Mouse (Mus musculus): ENCODE data around the gene Gmpr. TPM values are rescaled to one million over a fixed set of nuclear protein-coding genes. Genes with fewer than 3 reads are reported as not detected.

Gene Gmpr
- total RNA-seq, 2 experiments from 2014 or later, result 163 to 170 TPM

DNA sequence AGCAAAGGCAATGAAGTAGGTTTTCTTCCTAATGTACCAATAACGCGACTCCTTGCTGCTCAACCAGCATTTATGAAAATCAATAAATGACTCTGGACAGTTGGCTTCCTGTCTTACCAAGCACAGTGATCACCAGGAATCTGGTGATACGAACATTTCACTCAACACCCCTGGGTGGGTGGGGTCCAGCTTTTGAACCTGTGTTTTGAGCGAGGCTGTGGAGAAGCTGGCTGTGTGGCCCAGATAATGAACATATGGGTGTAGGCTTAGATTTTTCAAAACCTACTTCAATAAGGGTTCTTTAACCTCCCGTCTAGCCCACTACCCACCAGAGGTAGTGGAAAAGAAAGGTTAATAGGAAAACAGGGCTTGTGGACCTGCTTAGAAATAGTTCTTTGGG is 4.5 kb upstream of the Gmpr start:
- no peak for DNase-seq

DNA sequence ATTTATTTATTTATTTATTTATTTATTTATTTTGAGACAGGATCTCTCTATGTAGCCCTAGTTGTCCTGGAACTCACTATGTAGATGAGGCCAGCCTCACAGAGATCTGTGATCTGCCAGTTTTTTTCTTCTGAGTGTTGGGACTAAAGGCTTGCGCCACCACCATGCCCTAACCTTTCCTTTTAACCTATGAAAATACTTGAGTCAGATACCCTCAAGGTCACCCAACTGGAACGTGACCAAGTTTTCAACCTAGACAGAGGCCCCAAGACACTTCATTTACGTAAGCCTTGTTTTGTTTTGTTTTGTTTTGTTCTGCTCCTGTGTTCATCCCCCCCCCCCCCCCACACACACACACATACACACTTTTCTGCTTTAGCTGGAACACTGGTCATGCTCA is 1.7 kb upstream of the Gmpr start:
- DNase-seq, result no peak

DNA sequence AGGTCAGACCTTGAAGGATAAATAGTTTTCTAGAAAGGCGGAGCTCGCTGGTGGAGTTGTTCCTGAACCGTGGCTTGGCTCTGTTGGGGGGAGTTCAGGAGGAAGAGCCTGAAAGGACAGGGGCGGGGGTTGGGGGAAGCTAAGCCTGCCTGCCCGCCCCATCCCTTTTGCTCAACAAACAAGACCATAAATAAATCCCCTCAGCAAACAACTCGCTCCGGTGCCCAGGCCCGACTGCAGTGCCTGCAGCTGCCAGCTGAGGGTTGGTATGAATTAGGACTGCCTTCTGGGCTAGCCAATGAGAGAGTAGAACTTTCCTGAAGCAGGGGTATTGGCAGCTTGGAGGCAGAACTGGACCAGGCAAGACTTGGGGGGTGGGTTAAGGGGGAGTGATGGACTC is 1.3 kb downstream of the Gmpr start:
- DNase-seq, result peak; percentile 62

DNA sequence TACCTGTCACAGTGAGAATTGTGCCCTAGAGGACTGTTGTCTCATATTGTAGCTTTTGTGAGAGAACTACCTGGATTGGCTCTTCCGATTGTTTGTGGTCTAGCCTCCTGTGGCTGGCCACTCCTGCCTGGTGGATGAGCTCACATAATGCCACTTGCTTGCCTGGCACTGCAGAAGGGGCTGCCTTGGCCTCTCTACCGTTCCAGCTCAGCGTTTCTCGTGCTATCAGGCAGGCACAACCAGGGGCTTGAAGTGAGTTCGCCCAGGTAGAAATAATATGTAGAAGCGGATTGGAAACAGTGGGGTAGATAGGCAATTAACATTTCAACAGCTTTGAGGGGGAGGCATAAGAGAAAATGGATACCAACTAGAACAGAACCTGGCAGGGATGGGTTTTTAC is 2.1 kb downstream of the Gmpr start:
- DNase-seq, result no peak

DNA sequence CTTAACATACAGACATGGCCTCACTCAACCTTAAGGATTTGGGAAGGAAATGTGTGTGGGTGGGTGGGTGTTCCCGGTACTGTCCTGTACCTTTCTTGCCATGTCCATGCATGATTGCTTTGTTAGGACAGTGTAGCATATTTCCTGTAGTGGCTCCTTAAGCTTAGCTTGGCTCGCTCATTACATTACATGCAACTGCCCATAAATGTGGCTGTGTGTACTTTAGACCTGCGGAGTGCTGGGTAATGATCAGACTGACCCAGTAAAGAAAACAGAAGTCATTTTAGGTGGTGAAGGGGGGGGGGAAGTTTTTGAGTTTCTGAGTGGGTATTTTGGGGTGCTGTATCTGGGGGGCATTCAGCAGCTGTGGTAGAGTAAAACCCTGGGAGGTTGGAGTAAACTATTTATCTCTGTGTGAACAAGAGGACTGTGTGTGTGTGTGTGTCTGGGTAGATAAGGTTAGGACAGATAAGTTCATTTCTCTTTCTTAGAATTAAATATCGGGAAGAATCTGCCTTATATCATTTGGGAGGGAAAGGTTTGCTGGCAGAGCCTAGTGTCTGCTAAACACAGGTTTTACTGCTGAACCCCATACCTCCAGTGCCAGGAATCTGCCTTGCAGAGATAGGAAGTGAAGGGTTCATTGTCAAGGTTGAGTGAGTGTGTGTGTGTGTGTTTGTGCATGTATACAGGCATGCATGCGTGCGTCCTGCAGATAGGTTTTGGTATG is 4.6 kb downstream of the Gmpr start:
- no peak for DNase-seq

DNA sequence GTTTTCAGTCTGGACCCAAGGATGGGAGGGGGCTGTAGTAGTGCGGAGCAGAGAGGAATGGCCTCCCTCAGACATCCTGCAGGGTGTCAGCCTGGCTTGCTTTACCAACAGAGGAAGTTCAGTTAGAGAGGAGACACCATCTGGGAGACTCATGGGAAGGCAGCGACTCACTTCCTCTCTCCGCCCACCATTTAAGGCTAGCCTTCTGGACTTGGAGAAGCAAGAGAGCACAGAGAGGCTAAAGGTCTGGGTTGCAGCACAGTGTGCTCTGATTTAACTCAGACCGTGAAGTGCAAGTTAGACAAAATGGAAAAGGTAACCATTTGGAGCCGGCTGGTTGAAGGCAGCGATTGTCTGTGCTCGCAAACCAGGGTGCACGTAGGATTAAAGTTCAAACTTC is 5.3 kb downstream of the Gmpr start:
- DNase-seq, result no peak

DNA sequence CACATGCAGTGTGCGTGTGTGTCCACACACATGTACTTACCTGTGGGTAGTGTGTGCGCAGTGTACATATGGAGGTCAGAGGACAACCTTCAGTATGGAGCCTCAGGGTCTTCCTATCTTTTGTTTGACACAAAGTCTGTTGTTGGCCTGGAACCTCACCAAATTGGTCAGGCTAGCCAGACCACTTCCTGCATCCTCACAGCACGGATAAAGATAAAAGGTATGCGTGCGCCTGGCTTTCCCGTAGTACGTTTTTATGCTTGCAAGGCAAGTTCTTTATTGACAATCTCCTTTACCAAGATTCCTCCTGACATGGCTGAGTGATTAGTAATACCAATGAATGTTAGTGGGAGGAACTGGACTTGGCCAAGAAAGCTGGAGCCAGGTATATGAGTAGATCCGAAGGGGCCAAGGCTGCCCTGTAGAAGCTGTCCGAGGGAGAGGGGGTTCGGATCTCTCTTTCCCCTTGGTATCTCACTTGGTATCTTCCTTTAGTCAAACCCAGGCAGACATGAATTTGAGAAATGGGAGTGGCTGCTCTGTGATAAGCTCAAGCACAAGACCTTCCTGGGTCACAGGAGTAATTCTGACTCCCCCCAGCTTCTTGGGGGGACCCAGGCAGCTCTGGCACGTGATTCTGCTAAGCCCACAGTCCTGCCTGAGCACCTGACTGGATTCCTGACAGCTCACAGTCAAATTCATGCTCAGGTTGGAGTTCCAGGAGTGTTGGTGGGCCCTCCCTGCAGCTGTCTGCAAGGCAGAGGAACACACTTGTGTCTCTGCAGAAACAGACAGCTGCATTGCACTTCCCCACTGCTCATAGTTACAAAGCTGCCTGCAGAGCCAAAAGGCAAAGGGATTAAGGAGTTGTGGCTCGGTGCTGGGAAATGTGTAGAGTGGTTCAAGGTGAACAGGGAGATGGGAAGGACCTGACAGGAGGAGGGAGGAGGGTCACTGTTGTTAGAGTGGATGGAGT is 6.1 kb downstream of the Gmpr start:
- DNase-seq, result no peak

DNA sequence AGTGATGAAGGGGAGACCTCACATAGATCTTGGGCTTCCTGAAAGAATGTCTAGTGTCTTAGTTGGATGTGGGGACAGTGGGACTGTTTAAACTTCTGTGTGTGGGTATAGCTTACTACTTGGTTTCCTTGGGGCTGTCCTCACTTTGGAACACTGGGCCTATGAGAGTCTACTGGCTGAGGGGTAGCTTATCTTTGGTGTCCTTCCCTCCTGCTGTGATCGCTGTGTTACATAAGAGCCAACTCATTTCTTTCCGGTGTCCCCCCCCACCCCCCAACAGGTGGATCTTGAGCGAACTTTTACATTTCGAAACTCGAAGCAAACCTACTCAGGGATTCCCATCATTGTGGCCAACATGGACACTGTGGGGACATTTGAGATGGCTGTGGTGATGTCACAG is 6.9 kb downstream of the Gmpr start:
- no peak for DNase-seq

DNA sequence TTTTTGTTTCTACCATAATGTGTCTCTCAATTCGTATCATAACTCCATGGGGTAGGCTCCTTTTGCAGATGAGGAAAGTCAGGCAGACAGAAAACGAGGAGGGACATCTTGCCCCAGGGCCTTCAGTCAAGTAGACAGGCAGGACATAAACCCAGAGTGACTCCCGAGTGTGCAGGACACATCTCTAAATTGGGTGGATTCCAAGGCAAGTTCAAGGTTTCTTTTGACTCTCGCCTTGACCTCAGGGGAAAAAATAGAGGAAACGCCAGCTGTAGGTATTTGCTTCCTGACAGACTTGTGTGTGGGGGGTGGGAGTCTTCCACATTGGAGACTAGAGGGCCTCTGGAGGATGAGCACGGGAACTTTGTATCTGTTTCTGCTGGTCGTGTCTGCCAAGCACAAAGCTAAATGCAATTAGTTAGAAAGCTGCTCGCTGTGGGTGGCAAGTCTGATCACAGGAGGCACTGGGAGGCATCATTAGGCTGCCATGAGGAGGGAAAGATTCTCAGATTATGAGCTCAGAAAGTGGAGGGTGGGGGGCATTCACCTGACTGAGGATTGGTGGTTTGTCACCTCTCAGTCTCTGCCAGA is 7.7 kb downstream of the Gmpr start:
- no peak for DNase-seq

DNA sequence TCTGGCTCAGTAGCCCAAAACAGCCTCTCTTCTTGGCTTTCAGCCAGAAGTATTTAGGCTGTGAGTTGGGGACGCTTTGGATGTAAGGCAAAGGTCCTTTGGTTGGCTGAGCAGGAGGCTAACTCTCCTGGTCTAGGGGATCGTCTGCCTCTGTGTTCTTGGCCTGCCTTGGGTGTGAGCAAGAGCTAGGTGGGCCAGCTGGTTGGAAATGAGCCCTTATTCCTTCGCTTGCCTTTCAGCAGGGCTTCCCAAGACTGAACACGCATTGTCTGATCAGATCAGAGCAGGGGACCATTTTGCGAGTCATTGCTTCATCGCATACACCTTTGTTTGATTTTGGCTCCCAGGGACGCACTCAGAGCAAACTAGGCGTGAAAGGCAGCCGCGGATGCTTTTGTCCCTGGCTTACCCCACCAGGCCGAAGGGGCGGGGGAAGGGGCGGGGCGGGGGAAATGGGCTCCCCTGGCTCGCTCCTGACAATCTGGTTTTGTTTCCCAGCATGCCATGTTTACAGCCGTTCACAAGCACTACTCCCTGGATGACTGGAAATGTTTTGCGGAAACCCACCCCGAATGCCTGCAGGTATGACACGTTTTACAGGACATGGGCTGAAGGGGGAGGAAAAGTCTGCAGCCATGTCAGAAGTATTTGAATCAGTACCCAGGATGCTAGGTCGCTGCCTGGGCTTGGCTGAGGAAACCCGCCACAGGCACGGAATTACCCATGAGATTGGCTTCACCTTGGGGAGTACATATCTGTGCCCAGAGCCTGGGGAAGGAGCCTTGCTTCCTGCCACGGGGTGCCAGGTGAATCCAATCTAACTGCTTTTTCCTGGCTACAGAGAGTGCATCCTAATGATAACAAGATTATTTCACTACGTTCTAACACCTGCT is 9.5 kb downstream of the Gmpr start:
- no peak for DNase-seq

DNA sequence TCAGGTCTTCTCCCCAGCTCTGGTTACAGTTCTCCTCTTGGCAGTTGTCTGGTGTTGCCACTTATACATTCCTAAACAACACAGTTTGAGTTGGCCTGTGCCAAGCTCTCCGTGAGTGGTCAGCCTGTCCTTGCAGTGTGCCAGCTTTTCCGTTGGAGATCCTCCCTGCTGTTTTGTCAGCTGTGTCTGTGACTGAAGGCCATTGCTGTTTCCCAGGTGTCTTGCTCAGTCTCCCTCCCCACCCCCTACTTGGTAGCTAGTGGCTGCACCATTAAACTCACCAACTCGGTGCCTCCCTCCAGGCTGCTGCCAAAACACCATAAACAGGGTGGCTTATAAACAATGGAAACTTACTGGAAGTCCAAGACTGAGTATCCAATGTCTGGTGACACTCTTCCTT is 17.1 kb downstream of the Gmpr start:
- no peak for DNase-seq

DNA sequence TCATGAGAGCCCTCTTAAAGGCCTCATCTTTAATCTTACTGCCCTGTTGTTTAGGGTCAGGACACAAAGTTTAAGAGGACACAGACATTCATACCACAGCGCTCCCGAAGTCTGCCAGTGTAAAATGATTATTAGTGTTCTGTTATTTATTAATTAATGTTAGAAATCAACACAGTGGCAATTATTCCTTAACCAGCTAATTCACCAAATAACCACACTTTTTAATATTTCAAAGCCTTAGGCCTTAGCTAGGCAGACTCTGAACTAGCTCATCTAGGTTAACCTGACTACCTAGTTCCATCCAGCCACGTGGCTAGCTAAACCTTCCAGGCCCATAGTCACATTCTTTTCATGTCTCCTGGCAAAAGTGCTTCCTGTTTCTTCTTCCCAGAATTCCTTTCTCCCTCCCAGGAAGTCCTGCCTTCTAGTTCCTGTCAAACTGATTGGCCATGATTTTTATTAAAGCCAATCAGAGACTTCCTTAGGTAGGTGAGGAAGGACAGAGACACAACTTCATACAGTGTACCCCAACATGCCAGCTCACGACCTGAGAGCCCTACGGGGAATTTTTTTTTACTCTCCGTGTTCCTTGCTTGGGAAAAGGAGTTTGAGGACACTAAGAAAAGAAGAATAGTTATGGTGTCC is 17.7 kb downstream of the Gmpr start:
- DNase-seq, result no peak

DNA sequence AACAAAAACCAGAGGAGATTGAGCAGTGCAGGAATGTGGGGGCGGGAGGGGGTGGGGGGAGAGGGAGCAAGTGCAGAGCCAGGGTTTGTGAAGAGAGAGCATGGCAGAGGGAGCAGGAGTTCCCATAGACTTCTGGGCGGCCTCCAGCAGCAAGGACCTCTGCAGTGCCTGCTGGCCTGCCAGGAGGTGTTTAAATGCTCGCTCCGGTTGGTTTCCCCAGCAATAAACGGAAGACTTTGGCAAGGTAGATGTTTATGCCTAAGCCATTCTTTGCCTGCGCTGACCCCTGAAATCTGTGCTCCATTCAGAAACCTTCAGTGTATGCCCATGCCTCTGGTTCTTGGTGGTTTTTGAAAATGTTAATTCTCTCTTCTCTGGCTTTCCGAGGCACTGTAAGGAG is 19.0 kb downstream of the Gmpr start:
- no peak for DNase-seq

DNA sequence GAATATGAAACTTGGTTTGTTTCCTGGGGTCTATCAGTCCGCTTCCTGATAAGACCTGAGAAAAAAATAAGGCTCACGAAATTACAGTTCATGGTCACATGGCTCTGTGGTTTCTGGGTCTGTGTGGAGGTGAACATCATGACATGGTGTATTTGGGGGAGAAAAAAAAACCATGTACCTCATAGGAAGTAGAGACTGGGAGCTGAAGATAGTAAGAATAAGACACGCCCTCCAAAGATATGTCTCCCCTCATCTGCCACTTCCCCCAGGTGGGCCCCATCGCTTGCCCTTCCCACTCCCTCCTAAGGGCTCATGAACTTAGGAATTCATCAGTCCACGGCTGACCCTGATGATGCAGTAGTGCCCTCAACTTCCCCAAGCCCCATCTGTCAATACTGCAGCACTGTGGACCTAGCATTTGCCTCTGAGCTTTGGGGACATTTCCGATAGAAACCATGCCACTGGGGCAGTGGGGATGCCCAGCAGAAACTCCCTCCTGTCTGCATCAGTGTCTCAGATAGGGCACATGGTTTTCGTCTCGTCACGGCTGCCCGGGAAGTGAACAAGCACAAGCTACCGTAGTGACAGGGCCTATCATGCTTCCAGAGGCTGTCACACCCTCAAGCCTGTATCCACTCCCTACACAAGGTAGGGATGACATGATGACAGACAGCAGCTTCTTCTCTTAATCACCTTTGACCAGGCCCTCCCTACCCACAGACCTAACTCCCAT is 20.2 kb downstream of the Gmpr start:
- no peak for DNase-seq

DNA sequence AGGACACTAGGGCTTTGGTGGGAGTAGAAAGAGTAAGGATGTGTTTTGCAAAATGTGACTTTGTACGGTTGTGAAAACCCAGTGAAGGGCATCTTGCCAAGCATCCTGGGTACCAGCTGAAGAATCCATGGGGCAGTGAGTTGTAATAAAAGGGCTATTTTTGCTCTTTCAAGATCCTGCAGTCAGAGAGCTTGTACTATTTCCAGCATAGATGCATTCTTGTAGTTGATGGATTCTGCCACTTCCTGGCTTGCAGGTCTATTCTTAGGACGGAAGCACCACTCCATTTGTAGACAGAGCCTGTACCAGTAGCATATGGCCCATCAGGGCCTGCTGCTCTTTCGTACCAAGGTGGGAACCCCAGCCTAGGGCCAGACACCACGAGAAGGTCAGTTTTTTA is 21.5 kb downstream of the Gmpr start:
- DNase-seq, result no peak

DNA sequence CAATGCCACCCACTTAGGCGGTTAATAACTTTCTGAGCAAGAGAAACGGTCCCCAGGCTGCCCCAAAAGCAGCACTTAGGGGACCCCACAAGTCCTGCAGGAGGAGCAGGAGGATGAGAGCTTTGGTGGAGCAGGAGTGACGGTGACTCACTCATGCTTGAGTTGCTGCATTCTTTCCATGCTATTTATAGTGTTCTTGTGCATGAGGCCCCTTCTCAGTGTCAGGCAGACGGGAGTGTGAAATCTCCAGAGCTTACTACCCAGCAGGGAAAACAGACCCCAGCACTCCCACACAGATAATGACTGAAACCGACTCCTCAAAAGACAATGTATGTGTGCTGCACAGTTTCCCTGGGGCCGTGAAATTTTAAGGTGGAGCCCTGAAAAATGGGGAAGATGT is 23.5 kb downstream of the Gmpr start:
- DNase-seq, result no peak

DNA sequence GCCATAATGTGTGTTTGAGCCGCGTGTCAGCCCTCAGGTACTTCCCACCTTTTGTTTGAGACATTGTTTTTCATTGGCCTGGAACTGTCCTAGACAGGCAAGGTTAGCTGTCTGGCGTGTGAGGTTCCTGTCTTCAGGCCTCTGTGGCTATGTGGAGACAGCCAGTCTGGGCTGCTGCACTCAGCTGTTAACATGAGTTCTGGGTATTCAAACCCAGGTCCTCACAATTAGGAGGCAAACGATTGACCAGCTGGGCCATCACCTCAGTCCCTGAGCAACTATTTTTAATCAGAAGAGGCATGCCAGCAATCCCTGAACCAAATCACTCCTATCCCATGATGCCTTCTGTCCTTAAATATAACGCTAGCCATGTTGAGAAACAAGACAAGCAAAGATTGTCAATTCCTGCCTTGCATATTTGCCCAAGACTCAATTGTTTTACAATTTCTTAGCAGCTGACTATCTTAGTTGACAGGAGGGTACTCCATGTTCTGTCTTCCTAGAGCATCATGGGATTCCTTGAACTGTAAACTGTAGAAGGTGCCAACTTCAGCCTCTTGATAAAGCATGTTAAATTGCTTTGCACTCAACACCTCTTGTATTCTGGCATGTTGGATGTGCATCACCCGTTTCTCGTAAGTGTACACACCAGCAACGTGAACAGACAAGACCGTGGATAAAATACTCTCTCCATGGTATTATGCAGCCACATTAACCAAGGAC is 28.6 kb downstream of the Gmpr start:
- no peak for DNase-seq

DNA sequence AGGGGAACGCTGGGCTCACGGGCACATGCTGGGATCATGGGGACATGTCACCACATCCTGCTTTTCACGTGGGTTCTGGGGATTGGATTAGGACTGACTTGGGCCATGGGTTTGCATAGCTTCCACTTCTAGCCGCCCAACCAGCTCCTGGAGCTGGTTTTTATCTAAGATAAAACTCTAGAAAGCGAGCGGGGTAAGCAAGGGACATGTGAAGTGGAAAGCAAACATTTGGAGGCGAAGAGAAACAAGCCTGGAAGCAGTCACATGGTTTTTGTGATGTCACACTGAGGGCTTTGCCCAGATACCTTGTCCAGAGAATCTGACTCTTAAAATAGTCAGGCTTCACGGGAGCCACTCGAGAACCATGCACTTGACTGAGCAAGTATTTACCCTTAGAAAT is 29.9 kb downstream of the Gmpr start:
- no peak for DNase-seq

DNA sequence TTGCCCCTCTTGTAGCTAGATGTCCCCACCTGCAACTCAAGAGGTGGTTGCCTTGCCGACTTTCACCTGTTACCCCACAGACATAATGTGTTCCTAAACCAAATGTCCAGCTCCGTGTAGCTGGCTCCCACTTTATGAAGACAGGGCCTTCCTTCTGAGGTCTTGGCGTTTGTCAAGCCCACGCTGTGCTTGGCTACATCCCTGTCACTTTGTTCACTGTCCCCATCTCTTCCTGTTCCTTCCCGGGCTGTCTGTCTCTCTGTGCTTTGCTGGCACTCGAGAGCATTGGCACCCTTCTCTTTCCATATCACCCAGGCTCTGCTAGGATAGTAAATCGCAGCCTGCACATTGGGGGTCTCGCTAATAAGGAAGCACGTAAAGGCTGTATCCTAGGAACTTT is 30.8 kb downstream of the Gmpr start:
- no peak for DNase-seq

DNA sequence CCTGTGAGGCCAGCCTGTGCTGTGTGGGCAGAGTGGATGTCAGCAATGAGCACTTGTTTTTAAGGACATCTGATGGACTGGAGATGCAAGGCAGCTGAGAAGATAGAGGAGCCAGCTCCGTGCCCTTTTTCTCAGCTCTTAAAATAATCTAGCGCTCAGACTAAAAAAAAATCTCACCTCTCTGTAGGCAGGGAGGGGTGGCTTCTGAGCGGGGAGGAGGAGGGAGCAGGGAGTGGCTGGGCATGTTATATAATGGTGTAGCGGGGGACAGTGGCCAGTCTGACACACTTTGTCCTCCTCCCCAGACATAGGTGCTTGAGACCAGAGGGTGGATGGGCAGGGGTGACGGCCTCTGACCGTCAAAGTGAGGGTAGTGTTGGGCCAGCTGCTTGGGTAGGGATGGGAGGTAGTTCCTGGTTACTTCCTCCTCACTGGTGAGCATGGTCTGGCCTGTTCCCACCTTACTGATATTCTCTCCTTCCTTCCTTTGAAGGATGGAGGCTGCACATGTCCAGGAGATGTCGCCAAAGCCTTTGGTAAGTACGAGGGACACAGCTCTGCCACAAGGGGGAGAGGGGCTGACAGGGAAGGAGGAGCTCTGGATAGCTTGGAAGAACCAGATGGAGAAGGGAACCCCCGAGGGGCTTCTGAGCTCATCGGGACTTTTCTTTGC is 31.4 kb downstream of the Gmpr start:
- DNase-seq, result peak; percentile 56

All from gastrocnemius, postnatal 10 days (tissue).